Mouse (Mus musculus): Measurements from ENCODE around the gene Ear1.
"Not testable (repeated sequence)": the region's sequence is repeated elsewhere in the genome, so short reads cannot be mapped to it uniquely, and the experiment has no call there.

Ear1 gene

GRCm38 (mm10) chr14:43796069-43796904, 79.0 kb downstream of the Ear1 start:
- DNase-seq = no peak

DNA sequence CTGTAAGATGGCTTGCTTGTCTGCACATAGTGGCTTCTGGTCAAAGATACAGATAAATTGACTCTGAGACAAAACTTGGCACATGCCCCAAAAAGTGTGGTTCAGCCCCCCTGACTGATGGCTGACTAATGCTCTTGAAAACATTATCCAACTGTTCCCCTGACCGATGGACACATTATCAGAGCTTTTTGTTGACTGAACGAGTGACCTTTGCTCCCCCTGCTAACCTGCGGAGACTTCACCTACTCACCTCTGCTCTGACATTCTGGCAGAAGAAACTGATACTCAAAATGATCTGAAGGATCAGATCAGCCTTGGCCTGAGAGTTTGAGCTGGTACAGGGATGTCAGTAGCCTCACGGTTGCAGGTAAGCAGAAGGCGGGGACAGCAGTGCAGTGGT, 81.5 kb downstream of the Ear1 start:
- not testable (repeated sequence) for DNase-seq

GRCm38 (mm10) chr14:43784645-43785044, 90.7 kb downstream of the Ear1 start, which contains the start of gene Gm8180:
Gene Gm8180 (minus strand): TSS chr14:43784745.
- not testable (repeated sequence) for DNase-seq
